Mouse (Mus musculus) CH12.LX (cell line): ENCODE measurements around the gene Usp47.

ENCODE experiments used
- BHLHE40 ChIP-seq: IDR thresholded peaks from 2 replicates; pipeline ENCODE4 v1.6.1; 2011; ENCODE audit warnings: mild to moderate bottlenecking, low read depth, low read length, improper control_type of control experiment
- CTCF ChIP-seq, 2 experiments: IDR thresholded peaks in 1 of 2; conservative IDR thresholded peaks in 1 of 2; 2 replicates each; pipeline ENCODE4 v1.5.1; 2011 to 2012; ENCODE audit warnings: low read depth in 2 of 2, low read length in 2 of 2, improper control_type of control experiment in 1 of 2, inconsistent platforms in 1 of 2, mild to moderate bottlenecking in 1 of 2, moderate library complexity in 1 of 2
- EP300 ChIP-seq: IDR thresholded peaks from 2 replicates; pipeline ENCODE4 v1.6.1; 2011; ENCODE audit warnings: low read length, improper control_type of control experiment
- GABPA ChIP-seq: IDR thresholded peaks from 2 replicates; pipeline ENCODE4 v1.6.1; 2012; ENCODE audit warnings: low read depth, low read length, improper control_type of control experiment, inconsistent platforms; ENCODE audit not compliant: insufficient replicate concordance
- NELFE ChIP-seq: IDR thresholded peaks from 2 replicates; pipeline ENCODE4 v1.6.1; 2011; ENCODE audit warnings: low read depth, low read length, improper control_type of control experiment
- POLR2A ChIP-seq: IDR thresholded peaks from 2 replicates; pipeline ENCODE4 v1.6.1; 2011; ENCODE audit warnings: low read depth, mild to moderate bottlenecking, improper control_type of control experiment, low read length
- TBP ChIP-seq: conservative IDR thresholded peaks from 2 replicates; pipeline ENCODE4 v1.6.1; 2011; ENCODE audit warnings: low read depth, low read length, improper control_type of control experiment
- TCF12 ChIP-seq: IDR thresholded peaks from 2 replicates; pipeline ENCODE4 v1.6.1; 2014; ENCODE audit warnings: low read depth, mild to moderate bottlenecking, inconsistent platforms, low read length, improper control_type of control experiment
- UBTF ChIP-seq: IDR thresholded peaks from 2 replicates; pipeline ENCODE4 v1.6.1; 2012; ENCODE audit warnings: low read depth, mild to moderate bottlenecking, inconsistent platforms, low read length, improper control_type of control experiment, moderate library complexity
- ZKSCAN1 ChIP-seq: IDR thresholded peaks from 2 replicates; pipeline ENCODE4 v1.6.1; 2012; ENCODE audit warnings: low read depth, inconsistent platforms, low read length, improper control_type of control experiment, borderline replicate concordance
- ZMIZ1 ChIP-seq: IDR thresholded peaks from 2 replicates; pipeline ENCODE4 v1.6.1; 2012; ENCODE audit warnings: low read depth, mild to moderate bottlenecking, inconsistent platforms, low read length, improper control_type of control experiment
- ZNF384 ChIP-seq: IDR thresholded peaks from 2 replicates; pipeline ENCODE4 v1.6.1; 2012; ENCODE audit warnings: low read depth, low read length, improper control_type of control experiment, inconsistent platforms

DNA sequence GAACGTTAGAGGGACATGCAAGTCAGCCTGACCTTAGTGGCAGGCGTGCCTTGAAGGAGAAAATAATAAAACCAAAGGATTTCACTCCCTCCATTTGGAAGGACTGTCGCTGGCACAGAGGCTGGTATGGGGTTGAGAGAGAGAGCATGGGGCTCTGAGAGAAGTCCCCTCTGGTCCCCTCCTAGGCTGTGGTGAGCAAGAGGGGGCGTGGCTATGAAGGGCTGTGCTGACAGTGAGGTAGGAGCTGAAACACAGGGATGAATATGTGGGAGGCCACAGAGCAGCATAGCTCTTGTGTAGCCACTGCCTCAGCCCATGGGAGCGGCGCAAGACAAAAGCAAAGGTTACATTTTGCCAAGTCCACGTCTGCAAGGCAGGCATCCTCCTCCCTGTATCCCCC is 94.2 kb downstream of the Usp47 start:
- TF ChIP-seq CTCF (conservative IDR thresholded peaks at IDR 0.05 in 1 of 2, IDR thresholded peaks at IDR 0.05 in 1 of 2; ENCODE audit: low read depth in 2 of 2, low read length in 2 of 2) (no peak), ZMIZ1 (no peak), ZKSCAN1 (no peak), EP300 (no peak), UBTF (no peak), NELFE (no peak), TCF12 (no peak), POLR2A (no peak), ZNF384 (no peak), BHLHE40 (no peak), GABPA (no peak), TBP (no peak)
